ENCODE assay signal across 8 mouse cellular contexts in the genomic region with DNA sequence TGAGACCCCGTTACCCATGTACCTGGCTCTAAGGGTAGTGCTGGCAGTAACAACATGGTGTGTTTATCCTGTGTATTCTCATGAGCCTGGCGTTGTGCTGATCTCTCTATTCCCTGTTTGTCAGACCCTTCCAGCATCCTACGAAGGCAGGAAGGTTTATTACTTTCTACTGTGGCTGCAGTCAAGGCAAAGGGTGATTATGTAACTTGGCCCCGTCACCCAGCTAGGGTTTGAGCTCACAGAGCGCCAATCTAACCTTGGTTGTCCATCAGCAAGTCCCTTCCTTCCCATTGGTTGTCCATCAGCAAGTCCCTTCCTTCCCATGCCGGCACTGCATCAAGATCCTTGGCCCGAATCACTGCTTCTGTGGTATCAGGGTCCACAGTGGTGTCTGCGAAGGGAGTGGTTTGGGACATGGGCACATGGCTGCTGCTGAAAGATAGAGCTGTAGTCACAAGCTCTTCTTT.
DNase-seq lines count a peak whose midpoint lies in the region; ATAC-seq and TF ChIP-seq lines count a peak whose summit lies in the region.

No protein-coding gene starts in this region.

- peak overlapping the region; percentile 62 for H3K27ac ChIP-seq in gastrocnemius, adult 2 months
- peak overlapping the region; percentile 77 for H3K27ac ChIP-seq in testis, adult 2 months (ENCODE audit: control insufficient read depth, insufficient read depth, low read depth, low read length)
- peak overlapping the region; percentile 51 for H3K27ac ChIP-seq in intestine, embryonic 15.5 days
- H3K27ac ChIP-seq in forebrain, postnatal 0 days (ENCODE audit: low read depth, low read length), result no peak overlapping the region; the same call in 1 of the 2 replicates

- no peaks in the 10 kb centered on the region for H3K9me3 ChIP-seq in intestine, embryonic 15.5 days
- H3K9me3 ChIP-seq in forebrain, postnatal 0 days (ENCODE audit: low read length), result no peaks in the 10 kb centered on the region

- TF ChIP-seq CTCF in gastrocnemius, adult 2 months (IDR thresholded peaks at IDR 0.05), result no peak
- TF ChIP-seq CTCF in testis, adult 2 months (IDR thresholded peaks at IDR 0.05; ENCODE audit: control insufficient read depth, insufficient read depth, insufficient replicate concordance, low read depth, low read length), result no peak
- no peak for TF ChIP-seq CTCF in forebrain, postnatal 0 days (IDR thresholded peaks at IDR 0.05; ENCODE audit: low read depth)

- no peaks in the 10 kb centered on the region for H3K36me3 ChIP-seq in testis, adult 2 months (ENCODE audit: control insufficient read depth, insufficient read depth, low read length)
- no peaks in the 10 kb centered on the region for H3K36me3 ChIP-seq in intestine, embryonic 15.5 days
- no peaks in the 10 kb centered on the region for H3K36me3 ChIP-seq in forebrain, postnatal 0 days (ENCODE audit: insufficient read depth)

- ATAC-seq in intestine, embryonic 15.5 days, result no peak
- no peak for ATAC-seq in erythroid progenitor cell, adult 5-6 weeks (replicated peaks; ENCODE audit: low FRiP score, poor library complexity, severe bottlenecking)
- ATAC-seq in forebrain, postnatal 0 days, result no peak

- intact Hi-C loops in gastrocnemius, adult 2 months (cut with DNase I), result no loop called here

- H3K9ac ChIP-seq in intestine, embryonic 15.5 days, result no peak overlapping the region
- H3K9ac ChIP-seq in forebrain, postnatal 0 days, result no peak overlapping the region

- no peak for TF ChIP-seq POLR2A in testis, adult 2 months (IDR thresholded peaks at IDR 0.05; ENCODE audit: control insufficient read depth, low read depth, low read length)

- peaks cover 23% of the 10 kb centered on the region for H3K4me1 ChIP-seq in testis, adult 2 months (ENCODE audit: control insufficient read depth, insufficient read depth, low read length)
- peaks cover 13% of the 10 kb centered on the region; the same call in 1 of the 2 replicates for H3K4me1 ChIP-seq in intestine, embryonic 15.5 days (replicated peaks)
- no peaks in the 10 kb centered on the region for H3K4me1 ChIP-seq in forebrain, postnatal 0 days (ENCODE audit: insufficient read depth)

- H3K4me3 ChIP-seq in gastrocnemius, adult 2 months, result no peak overlapping the region
- H3K4me3 ChIP-seq in testis, adult 2 months (ENCODE audit: control insufficient read depth, low read depth, low read length), result no peak overlapping the region
- H3K4me3 ChIP-seq in intestine, embryonic 15.5 days (replicated peaks), result no peak overlapping the region
- no peak overlapping the region for H3K4me3 ChIP-seq in forebrain, postnatal 0 days (ENCODE audit: low read depth, low read length)

- WGBS in intestine, embryonic 15.5 days, result 68% methylated on average over 8 of the region's 8 CpGs
- 75% methylated on average over 8 of the region's 8 CpGs for WGBS in forebrain, postnatal 0 days

- no peaks in the 10 kb centered on the region for H3K27me3 ChIP-seq in testis, adult 2 months (ENCODE audit: control insufficient read depth, insufficient read depth, low read length)
- no peaks in the 10 kb centered on the region for H3K27me3 ChIP-seq in intestine, embryonic 15.5 days (replicated peaks)
- no peaks in the 10 kb centered on the region for H3K27me3 ChIP-seq in forebrain, postnatal 0 days (ENCODE audit: insufficient read depth, low read length)

- H3K4me2 ChIP-seq in intestine, embryonic 15.5 days (replicated peaks), result no peak overlapping the region
- no peak overlapping the region for H3K4me2 ChIP-seq in forebrain, postnatal 0 days (ENCODE audit: low read depth)

- no peak for DNase-seq in gastrocnemius, adult 2 months
- no peak for DNase-seq in gastrocnemius, postnatal 10 days
- no peak for DNase-seq in testis, postnatal 14 days (ENCODE audit: low spot score)
- no peak for DNase-seq in left cerebral cortex, adult 18-20 months (ENCODE audit: low spot score in 2 of 2)
- DNase-seq in forebrain, postnatal 0 days, result no peak
